Mouse (Mus musculus): ENCODE data around the gene Gm17651.

The Gm17651 gene

GRCm38 (mm10) chr3:97674644-97675110 is at the start of gene Gm17651:
Gene Gm17651, minus strand, starts transcription at chr3:97674694.
- no peak for DNase-seq

DNA sequence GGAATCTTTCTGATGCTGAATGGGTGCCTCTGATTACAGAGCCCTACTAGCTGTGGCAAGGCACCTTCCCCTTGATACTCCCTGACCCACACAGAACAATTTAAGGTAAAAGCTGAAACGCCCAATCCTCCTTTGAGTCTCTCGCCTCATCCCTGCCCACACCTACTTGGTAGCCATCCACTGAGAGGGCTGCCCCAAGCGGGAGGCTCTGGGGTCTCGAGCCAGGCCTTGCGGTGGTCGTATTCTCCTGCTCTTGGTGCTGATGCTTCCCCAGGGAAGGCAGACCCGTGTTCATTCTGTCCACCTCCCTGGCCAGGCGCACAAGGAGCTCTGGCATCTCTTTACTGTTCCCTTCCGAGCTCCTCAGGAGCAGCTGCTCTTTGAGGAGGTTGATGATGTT is 44.6 kb upstream of the Gm17651 start:
- DNase-seq, result no peak

GRCm38 (mm10) chr3:97715922-97716321 is 41.4 kb upstream of the Gm17651 start:
- DNase-seq, result no peak

DNA sequence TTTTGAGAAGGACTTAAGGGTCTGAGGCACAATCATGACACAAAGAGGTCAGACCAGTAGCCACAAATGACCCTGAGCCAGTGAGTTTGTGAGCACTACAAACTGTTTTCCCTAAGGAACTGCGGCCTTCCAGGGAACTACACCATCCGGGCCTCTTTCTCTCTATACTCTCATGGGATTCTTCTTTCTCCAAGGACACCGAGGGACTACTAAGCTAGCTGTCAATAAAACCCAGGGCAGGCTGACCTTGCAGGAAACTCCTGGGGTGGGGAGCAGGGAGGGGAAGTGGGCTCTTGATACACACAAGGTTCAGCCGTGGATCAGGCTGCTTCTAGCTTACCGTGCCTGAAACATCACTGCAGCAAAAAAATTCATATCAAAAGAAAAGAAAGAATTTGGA is 36.4 kb upstream of the Gm17651 start:
- no peak for DNase-seq

DNA sequence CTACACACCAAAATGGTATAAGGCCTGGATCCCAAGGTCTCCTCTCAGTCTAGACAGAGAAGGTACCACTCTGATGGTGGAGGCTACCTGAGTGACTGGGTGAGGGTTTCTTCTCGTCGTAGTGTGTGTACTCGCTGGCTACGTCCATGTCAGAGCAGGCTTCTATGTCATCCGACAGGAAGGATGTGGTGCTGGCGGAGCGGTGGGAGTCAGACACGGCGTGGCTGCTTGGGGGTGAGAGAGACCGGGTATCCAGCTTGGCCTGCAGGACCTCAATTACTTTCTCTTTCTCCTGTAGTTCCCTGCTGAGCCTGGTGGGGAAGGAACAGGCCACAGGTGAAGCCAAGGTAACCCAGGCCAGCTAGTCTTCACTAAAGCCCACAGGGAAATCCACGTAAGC is 35.6 kb upstream of the Gm17651 start:
- DNase-seq, result no peak

DNA sequence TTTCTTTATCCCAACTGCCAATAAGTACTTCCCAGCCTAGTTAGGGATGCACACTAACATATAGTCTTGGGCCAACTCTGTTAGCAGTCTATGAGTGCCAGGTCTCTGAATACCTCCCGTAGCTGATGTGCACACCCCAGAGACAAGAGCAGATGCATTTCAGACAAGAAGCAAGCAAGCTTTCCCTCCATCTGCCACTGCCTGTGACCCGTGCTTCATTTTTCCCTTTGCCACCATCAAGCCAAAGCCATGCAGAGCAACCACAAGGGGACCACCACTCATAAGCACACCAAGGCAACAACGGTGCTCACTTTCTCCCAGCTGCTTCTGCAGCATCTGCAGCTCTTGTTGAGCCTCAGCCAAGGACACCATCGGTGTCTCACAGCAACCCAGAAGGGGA is 32.1 kb upstream of the Gm17651 start:
- no peak for DNase-seq

DNA sequence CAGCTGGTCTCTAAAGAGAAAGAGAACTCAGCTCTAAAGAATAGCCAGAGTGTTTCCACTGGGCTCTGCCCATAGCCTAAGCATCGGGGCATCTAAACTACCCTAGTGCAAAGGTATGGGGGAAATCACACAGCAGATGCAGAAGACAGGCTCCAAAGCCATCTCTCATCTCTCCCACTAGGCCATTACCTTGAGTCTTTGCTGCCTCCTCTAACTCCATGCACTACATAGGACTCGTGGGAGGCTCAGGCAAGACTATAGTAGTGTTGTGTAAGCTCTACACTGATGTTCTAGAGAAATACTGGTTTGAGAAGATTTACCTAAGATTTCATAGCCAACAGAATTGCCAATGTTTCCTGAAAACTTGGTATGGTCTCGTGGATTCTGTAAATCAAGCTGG is 31.0 kb upstream of the Gm17651 start:
- DNase-seq, result no peak

DNA sequence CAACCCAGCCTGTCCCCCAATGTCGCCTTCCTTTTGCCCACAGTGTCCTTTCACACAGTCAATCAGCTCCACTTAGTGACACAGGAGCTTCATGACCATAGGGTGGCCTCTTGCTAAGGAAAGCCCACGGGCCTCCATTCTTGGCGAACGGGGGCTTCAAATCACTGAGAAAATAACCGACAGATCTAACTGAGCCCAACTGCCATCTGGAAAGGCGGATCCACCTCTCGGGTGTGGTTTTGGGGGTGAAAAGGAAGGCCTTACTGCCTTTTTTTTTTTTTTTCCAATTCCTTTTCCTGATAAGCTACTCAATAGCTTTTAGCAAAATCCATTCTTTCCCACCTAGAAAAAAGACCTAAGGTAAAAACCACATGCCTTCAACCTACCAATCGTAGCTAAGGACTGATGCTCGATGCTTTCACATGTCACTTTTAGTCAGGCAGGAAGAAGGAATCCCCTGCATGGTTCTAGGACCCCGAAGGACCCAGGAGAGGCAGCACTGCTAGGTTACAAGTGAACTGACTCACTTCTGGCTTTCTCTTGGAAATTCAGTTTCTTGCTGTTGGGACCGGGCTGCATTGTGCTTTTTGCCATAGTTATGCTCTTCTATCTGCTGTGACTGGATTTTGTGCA is 28.1 kb upstream of the Gm17651 start:
- DNase-seq, result no peak

GRCm38 (mm10) chr3:97701198-97701597 is 26.7 kb upstream of the Gm17651 start:
- DNase-seq, result peak; percentile 58

GRCm38 (mm10) chr3:97699061-97699460 is 24.6 kb upstream of the Gm17651 start:
- no peak for DNase-seq

DNA sequence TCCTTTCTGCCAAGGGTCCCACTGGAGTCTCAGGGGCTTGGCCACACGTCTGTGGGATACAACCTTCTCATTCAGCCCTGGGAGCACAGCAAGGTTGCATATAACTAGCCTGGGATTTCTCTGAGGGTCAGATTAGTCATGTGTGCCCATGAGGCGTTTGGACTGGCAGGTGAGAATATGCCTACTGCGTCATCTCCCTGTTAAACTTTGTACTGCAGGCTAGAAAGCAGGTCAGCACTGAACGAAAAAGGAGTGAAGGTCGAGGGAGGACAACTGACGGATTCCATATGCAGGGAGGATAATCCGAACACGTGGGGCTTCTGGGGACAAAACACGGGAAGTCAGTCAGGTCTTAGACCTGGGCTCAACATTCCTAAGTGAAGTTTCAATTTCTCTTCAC is 22.8 kb upstream of the Gm17651 start:
- no peak for DNase-seq

DNA sequence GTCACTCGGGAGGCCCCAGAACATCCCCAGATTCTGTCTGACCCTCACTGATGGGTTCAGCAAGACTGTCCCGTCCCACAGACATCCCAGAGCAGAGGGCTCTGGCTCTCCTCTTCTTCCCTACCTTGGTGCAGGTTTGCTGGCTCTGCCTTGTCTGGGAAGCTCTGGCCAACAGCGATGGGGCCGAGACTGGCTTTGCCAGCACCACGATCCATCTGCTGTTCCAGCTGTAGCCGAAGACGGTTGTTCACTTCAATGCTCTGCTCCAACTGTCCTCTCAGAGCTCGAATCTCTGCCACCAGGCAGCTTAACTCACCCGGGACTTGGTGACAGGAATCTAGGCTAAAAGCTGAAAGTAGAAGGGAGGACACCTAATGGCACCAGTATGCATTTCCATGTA is 22.4 kb upstream of the Gm17651 start:
- no peak for DNase-seq

- peak; percentile 73 for DNase-seq
Measured at GRCm38 (mm10) chr3:97693806-97694205, 19.3 kb upstream of the Gm17651 start.

- DNase-seq, result no peak
Measured at GRCm38 (mm10) chr3:97691443-97692017, 17.0 kb upstream of the Gm17651 start.

DNA sequence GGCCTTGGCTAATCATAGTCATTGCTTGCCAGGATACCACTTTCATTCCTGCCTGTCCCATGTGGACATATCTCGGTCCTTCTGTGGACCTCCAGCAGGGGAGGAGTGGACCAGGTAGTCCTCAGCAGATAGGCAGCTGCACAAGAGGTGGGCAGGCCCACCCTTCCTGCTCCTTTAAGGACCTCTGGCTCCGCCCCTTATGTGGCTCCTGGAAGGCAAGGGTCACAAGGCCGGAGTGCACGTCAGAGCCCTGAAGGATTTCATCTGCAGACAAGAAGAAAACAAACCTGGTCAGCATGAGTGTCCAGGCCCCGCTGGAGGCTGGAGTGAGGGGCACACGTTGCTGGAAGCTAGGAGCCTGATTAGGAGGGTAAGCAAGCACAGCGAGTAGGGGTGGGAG is 16.1 kb upstream of the Gm17651 start:
- peak; percentile 23 for DNase-seq

DNA sequence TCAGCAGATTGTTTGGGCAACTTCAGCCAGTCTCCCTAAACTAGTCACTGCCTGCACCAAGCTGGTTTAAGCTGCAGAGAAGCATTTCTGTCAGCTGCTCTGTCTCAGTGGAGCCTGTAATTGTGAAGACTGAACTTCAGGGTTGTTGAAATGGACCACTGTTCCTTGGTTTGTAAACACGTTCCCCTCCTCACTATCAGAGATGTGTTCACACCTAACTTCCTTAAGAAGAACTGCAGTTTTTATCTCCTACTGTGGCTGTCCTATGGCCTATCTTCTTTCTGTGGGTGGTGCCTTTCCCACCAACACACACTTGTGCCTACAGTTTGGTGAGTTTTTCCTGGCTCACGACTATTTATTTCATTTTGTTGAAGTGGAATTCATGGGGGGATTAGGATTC is 14.8 kb upstream of the Gm17651 start:
- DNase-seq, result no peak

DNA sequence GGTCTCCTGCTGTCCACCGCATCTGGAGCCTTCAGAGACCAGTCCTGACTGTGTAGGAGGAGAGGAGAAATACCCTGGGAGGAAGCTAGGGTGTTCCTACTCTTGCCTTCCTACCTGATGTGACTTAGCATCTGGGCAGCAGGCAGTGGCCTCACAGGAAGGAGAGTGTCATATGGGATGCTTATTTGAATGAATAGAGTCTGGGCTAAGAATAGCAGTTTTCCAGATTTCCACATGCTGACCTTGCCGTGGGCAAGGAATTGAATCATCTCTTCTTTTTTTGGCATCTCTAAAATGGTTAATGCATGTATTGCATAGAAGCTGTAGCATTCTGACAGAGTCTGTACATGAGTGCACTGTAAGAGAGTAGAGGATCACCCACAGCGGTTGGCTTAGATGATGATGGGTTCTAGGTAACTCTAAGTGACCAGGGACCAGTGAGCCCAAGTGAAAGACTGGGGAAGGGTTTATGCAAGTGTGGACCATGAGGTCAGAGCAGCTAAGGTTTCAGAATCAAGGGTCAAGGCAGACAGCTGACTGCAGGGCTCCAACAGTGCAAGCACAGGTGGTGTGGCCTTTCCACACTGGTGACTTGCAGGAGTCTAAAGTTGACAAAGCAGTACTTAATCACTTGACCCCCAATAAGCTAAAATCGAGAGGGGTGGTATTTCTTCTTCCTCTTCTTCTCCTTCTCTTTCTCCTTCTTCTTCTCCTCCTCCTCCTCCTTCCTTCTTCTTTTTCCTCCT is 12.1 kb upstream of the Gm17651 start:
- no peak for DNase-seq

- DNase-seq, result peak; percentile 80
Measured at GRCm38 (mm10) chr3:97683560-97684195, 9.2 kb upstream of the Gm17651 start.

GRCm38 (mm10) chr3:97682576-97682975 is 8.1 kb upstream of the Gm17651 start:
- no peak for DNase-seq

DNA sequence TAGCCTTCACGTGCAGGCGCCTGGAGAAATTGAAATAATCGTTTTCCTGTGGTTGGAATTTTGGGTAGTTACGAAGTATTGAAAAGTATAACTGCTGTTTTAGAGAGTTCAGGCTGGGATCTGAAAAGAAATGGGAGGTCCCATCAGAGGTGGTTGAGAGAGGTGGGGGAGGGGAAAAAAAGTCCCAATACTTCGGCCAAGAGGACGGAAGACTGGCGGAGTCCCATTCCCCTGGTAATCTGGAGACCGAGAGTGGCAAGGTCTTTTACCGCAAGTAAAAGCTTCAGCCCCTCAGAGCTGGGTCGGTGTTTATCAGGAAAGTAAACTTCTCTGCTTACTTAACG is 7.6 kb upstream of the Gm17651 start:
- no peak for DNase-seq

DNA sequence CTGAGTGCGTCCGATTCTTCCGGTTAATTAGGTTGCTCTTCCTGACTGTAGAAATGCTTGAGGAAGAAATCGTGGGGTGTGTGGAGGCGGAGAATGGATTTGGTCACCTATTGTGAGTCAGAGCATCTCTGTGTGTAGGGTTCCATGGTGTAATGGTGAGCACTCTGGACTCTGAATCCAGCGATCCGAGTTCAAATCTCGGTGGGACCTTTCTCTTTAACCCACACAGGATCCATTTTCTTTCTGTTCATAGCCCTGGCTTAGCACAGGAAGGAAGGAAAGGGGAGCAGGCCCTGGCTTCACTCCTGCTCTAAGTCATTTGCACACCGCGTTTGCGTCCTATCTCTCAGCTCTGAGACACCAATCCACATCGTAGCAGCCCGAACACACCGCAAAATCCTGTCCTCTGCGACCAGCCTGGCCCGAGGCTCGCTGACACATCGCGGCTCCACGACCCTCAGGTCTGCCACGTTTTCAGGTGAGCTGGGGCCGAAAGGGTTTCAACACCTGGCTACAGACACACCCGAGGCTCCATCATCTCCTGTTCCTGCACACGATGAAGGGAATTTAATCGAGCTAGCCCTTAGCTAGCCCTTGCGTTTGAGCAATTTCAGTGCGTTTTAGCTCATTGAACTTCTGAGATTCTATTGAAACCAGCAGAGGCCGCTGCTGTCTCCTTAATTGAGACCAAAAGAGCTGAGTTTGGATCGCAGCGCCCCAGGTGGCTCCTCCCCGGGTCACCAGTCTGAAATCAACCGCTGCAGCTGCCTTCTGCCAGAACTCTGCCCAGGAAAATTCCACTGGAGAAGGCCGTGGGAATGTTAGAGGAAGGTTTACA is 7.0 kb upstream of the Gm17651 start:
- peak; percentile 91 for DNase-seq

GRCm38 (mm10) chr3:97680631-97681320 is 6.3 kb upstream of the Gm17651 start:
- peak; percentile 86 for DNase-seq

Data from lung, postnatal 36 days (tissue).